Mouse (Mus musculus) B cell, adult 62 days (primary cell): ENCODE results near the gene Scg2. TPM values are rescaled to one million over a fixed set of nuclear protein-coding genes. Genes with fewer than 3 reads are reported as not detected.

Experiments
- total RNA-seq: library from RNA; stranded (reverse); gene quantifications from 4 replicates; pipeline ENCODE4 v1.2.4, GENCODE M21; 2023

Gene Scg2
- not detected in 4 replicates for total RNA-seq

GRCm38 (mm10) chr1:79439609-79440308, at the start of gene Scg2:
Gene Scg2 (minus strand): TSS chr1:79440120.

Other genes with a start within 250 kb of the Scg2 start
- 32.5 to 39.7 TPM (median 36.8 TPM) in 4 replicates for gene Ap1s3, start 231.9 kb upstream of the Scg2 start, total RNA-seq